Mouse (Mus musculus): ENCODE data around the gene Dph5.
"Not testable (repeated sequence)": the region's sequence is repeated elsewhere in the genome, so short reads cannot be mapped to it uniquely, and the experiment has no call there.

Dph5 gene

GRCm38 (mm10) chr3:115887427-115888309 is at the start of gene Dph5:
Dph5 (plus strand) TSS chr3:115887837.
- in situ Hi-C loops (cut with MboI, MseI), result no loop called here

- in situ Hi-C loops (cut with MboI, MseI), result no loop called here
These were observed 43.1 kb upstream of the Dph5 start for GRCm38 (mm10) chr3:115844566-115844965.

- in situ Hi-C loops (cut with MboI, MseI), result no loop called here
These were observed 42.5 kb upstream of the Dph5 start for GRCm38 (mm10) chr3:115845032-115845618.

GRCm38 (mm10) chr3:115845724-115846123 is 41.9 kb upstream of the Dph5 start:
- in situ Hi-C loops (cut with MboI, MseI), result no loop called here

GRCm38 (mm10) chr3:115846153-115846552 is 41.5 kb upstream of the Dph5 start:
- in situ Hi-C loops (cut with MboI, MseI), result no loop called here

- in situ Hi-C loops (cut with MboI, MseI), result no loop called here
These were observed 38.8 kb upstream of the Dph5 start for GRCm38 (mm10) chr3:115848686-115849480.

- in situ Hi-C loops (cut with MboI, MseI), result no loop called here
These were observed 36.7 kb upstream of the Dph5 start for GRCm38 (mm10) chr3:115850946-115851345.

- in situ Hi-C loops (cut with MboI, MseI), result no loop called here
These were observed 32.9 kb upstream of the Dph5 start for GRCm38 (mm10) chr3:115854672-115855191.

- in situ Hi-C loops (cut with MboI, MseI), result no loop called here
These were observed 32.1 kb upstream of the Dph5 start for GRCm38 (mm10) chr3:115855576-115855975.

GRCm38 (mm10) chr3:115856484-115857022 is 31.1 kb upstream of the Dph5 start:
- in situ Hi-C loops (cut with MboI, MseI), result no loop called here

- in situ Hi-C loops (cut with MboI, MseI), result no loop called here
These were observed 30.2 kb upstream of the Dph5 start for GRCm38 (mm10) chr3:115857436-115857835.

- in situ Hi-C loops (cut with MboI, MseI), result no loop called here
These were observed 28.8 kb upstream of the Dph5 start for GRCm38 (mm10) chr3:115858822-115859221.

- in situ Hi-C loops (cut with MboI, MseI), result not testable (repeated sequence)
These were observed 26.9 kb upstream of the Dph5 start for GRCm38 (mm10) chr3:115860780-115861179.

- in situ Hi-C loops (cut with MboI, MseI), result no loop called here
These were observed 24.1 kb upstream of the Dph5 start for GRCm38 (mm10) chr3:115863487-115863886.

GRCm38 (mm10) chr3:115867150-115867549 is 20.5 kb upstream of the Dph5 start:
- in situ Hi-C loops (cut with MboI, MseI), result no loop called here

- in situ Hi-C loops (cut with MboI, MseI), result no loop called here
These were observed 19.7 kb upstream of the Dph5 start for GRCm38 (mm10) chr3:115867901-115868300.

GRCm38 (mm10) chr3:115869360-115869759 is 18.3 kb upstream of the Dph5 start:
- in situ Hi-C loops (cut with MboI, MseI), result no loop called here

- in situ Hi-C loops (cut with MboI, MseI), result no loop called here
These were observed 12.1 kb upstream of the Dph5 start for GRCm38 (mm10) chr3:115875551-115875950.

GRCm38 (mm10) chr3:115877133-115877532 is 10.5 kb upstream of the Dph5 start:
- in situ Hi-C loops (cut with MboI, MseI), result no loop called here

- in situ Hi-C loops (cut with MboI, MseI), result no loop called here
These were observed 3.6 kb upstream of the Dph5 start for GRCm38 (mm10) chr3:115884086-115884485.

- in situ Hi-C loops (cut with MboI, MseI), result no loop called here
These were observed 871 bp downstream of the Dph5 start for GRCm38 (mm10) chr3:115888310-115889106.

Data from T-helper 2 cell (primary cell).